Mouse (Mus musculus) left cerebral cortex, postnatal 36 days (tissue): Measurements from ENCODE around the gene Fam76b. TPM values are rescaled to one million over a fixed set of nuclear protein-coding genes. Genes with fewer than 3 reads are reported as not detected.

ENCODE experiments used
- DNase-seq, 2 experiments: peaks; one replicate each; pipeline ENCODE4 v3.0.0; 2021 to 2022; ENCODE audit warnings: low spot score in 2 of 2, mixed read lengths in 1 of 2
- intact Hi-C: fragments of 180-260 bp; cut with DNase I; formaldehyde crosslinking; loops from one replicate; pipeline ENCODE4 v1.15.1; 2025
- total RNA-seq, 2 experiments: library from RNA; stranded (reverse); gene quantifications; 2 replicates each; pipeline ENCODE4 v1.2.3; 2021

Fam76b gene
- total RNA-seq, 2 experiments from 2014 or later: 16.6 to 23.7 TPM

GRCm38 (mm10) chr9:13853876-13854275 is 26.4 kb downstream of the Fam76b start:
- no peak for DNase-seq
- intact Hi-C loops: no loop called here

DNA sequence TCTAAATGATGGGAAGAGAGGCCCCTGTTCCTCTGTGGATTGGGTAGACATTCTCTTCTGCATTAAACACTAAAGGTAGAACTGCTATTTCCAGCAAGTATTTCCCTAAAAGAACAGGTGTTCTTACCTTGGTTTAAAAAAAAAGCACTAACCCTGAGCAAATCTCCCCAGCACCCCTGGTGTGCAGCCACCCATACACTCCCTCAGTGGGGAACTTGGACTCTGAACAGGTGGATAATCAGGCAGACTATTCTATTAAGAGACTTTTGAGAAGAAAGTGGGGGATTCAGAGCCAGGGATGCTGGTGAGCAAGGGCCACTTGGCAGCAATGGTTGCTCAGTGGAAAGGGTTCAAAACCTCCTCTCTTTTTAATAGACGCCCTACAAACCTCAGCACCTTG is 28.7 kb downstream of the Fam76b start:
- intact Hi-C loops: no loop called here
- no peak for DNase-seq

- no peak for DNase-seq
- intact Hi-C loops: no loop called here
Observed at GRCm38 (mm10) chr9:13856777-13857176, 29.3 kb downstream of the Fam76b start.

DNA sequence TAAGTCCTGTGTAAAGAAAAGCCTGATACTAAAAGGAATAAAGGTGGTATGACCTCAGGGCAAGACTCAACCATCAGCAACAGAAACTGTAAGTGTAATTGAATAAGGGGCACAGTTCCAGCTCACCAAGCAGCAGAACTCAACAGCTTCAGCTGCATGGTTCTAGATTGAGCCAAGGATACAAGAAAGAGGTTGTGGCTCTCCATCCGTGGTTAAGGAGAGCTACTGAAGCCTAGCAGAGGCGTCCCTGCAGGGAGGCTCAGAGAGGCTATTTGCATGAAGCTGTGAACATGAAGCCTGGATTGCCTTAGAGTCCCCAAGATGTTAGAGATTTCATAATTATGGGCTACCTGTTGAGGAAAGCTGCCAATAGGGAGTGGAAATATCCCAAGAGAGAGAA is 40.1 kb downstream of the Fam76b start:
- no peak for DNase-seq
- intact Hi-C loops: no loop called here

GRCm38 (mm10) chr9:13871631-13872030 is 44.1 kb downstream of the Fam76b start:
- DNase-seq: no peak
- intact Hi-C loops: no loop called here

- intact Hi-C loops: no loop called here
- DNase-seq: no peak
Observed at GRCm38 (mm10) chr9:13874359-13874758, 46.8 kb downstream of the Fam76b start.

DNA sequence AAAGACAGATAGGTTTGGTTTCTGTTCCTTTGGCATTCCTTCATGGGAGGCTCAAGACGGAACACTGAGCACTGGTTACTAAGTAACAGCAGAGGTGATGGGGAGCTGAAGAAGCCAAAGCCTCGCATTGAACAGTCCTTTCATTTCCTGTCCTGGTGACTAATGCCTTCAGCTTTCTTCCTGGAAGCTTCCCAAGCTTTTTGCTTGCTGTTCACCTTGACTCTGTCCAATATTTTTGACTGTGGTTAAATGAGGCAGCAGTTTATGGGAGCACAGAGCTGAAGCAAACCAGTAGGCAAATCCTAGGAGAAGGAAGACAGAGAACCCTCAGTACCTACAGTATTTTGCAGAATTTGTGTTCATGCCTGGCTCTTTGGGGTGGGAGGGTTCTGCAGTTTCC is 47.8 kb downstream of the Fam76b start:
- intact Hi-C loops: no loop called here
- no peak for DNase-seq

- DNase-seq: no peak
- intact Hi-C loops: no loop called here
Observed at GRCm38 (mm10) chr9:13880761-13881160, 53.2 kb downstream of the Fam76b start.

DNA sequence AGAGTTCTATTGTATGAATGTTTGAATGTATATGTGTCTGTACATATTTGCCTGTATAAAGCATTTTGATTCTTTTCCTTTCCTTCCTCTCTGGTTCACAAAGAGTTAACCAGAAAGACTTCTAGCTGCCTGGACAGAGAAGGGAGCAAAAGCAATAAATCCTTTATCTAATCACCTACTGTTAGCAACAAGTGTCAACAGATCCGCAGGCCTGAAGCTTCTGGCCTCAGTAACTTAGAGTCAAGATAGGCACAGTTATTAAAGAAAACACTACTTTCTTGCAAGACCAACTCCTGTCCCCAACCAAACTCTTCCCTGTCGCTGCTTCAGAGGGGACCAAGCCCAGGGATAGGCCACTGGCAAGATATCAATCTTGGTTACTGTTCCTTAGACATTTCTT is 55.0 kb downstream of the Fam76b start:
- intact Hi-C loops: no loop called here
- no peak for DNase-seq

- no peak for DNase-seq
- intact Hi-C loops: loop anchor here (1.0 kb wide), 1 partner anchor 453 kb away; no protein-coding TSS in a partner anchor
Observed at GRCm38 (mm10) chr9:13888981-13889380, 61.5 kb downstream of the Fam76b start.

- DNase-seq: peak; percentile 67 to 73
Observed at GRCm38 (mm10) chr9:13889657-13890056, 62.1 kb downstream of the Fam76b start.

DNA sequence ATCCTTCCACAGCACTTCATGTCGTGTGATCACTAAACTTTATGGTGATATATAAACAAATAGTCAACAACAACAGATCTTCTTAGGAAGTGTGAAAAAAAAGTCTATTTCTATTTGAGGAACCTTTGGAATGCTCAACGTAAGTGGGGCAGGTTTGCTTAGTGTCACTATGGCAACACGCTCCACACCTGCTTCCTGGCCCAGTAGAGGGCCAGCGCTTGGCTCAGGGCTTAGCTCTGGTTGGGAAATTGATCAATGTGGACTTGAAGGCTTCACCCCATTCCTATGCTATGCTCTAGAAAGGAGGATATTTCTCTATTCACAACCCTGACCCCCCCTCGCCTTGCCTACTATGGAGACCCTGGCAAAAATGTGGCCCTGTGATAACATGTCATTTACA is 62.7 kb downstream of the Fam76b start:
- no peak for DNase-seq
- intact Hi-C loops: loop anchor here (5.0 kb wide), 1 partner anchor 202 kb away; no protein-coding TSS in a partner anchor

More at GRCm38 (mm10) chr9:13889657-13890056, 62.1 kb downstream of the Fam76b start:
- intact Hi-C loops: loop anchor here (1.0 to 5.0 kb wide), 2 partner anchors 203 to 453 kb away; no protein-coding TSS in a partner anchor

GRCm38 (mm10) chr9:13891888-13892287 is 64.4 kb downstream of the Fam76b start:
- no peak for DNase-seq
- intact Hi-C loops: loop anchor here (5.0 kb wide), 1 partner anchor 200 kb away; no protein-coding TSS in a partner anchor

- no peak for DNase-seq
Observed at GRCm38 (mm10) chr9:13893044-13893443, 65.5 kb downstream of the Fam76b start.

GRCm38 (mm10) chr9:13894491-13894890 is 67.0 kb downstream of the Fam76b start:
- intact Hi-C loops: loop anchor here (2.0 to 5.0 kb wide), 2 partner anchors 198 to 382 kb away; no protein-coding TSS in a partner anchor
- DNase-seq: peak; percentile 34 to 43

More at GRCm38 (mm10) chr9:13893044-13893443, 65.5 kb downstream of the Fam76b start:
- intact Hi-C loops: loop anchor here (5.0 kb wide), 1 partner anchor 199 kb away; no protein-coding TSS in a partner anchor

- no peak for DNase-seq
- intact Hi-C loops: loop anchor here (2.0 to 5.0 kb wide), 2 partner anchors 197 to 382 kb away; no protein-coding TSS in a partner anchor
Observed at GRCm38 (mm10) chr9:13894936-13895335, 67.4 kb downstream of the Fam76b start.

DNA sequence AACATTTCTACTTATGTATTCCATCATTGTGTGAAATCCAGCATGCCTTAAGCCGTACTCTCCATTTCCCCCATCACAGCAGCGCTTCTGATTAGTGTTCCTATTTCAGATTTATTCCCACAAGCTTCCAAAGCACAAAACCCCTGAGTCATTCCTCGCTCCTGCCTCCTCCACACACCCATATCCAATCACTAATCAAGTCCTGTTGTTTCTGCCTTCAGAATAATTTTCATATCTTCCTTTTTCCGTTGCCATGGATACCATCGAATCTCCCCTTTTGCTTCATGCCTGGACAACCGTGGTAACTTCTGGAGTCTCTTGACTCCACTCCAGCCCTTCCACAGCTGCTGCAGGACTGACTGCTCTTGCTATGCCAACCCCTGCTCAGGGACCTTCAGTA is 68.5 kb downstream of the Fam76b start:
- peak; percentile 48 to 51 for DNase-seq

GRCm38 (mm10) chr9:13898510-13899305 is 71.2 kb downstream of the Fam76b start:
- DNase-seq: peak; percentile 63 to 66
- intact Hi-C loops: no loop called here

More for the DNA sequence above, 68.5 kb downstream of the Fam76b start:
- intact Hi-C loops: no loop called here

DNA sequence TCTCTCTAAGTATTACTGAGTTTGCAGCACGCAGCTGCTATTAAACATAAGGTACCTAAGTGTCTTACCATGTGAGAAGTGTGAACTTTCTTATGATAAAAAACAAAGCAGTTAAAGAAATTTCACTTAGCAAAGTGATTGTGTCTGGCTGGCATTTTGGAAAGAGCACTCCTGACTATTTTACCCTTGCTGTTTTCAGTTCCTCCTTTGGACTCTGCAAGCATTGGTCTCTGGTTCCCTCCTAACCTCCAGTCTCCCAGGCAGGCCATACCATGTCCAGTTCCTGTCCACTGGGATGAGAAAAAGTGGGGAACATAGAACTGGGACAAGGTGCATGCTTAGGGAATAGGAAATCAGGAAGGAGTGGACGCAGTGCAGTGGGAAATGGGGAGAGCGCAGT is 74.5 kb downstream of the Fam76b start:
- intact Hi-C loops: no loop called here
- DNase-seq: no peak

- intact Hi-C loops: no loop called here
- DNase-seq: no peak
Observed at GRCm38 (mm10) chr9:13904091-13904779, 76.7 kb downstream of the Fam76b start.
